Mouse (Mus musculus) forebrain, embryonic 14.5 days (tissue): ENCODE results near the gene Lrrc17. TPM values are rescaled to one million over a fixed set of nuclear protein-coding genes. Genes with fewer than 3 reads are reported as not detected.

ENCODE experiments used
- ATAC-seq: fragments of 200-750 bp; cut with Nextera tagmentation; 2 replicates; pipeline ENCODE4 v1.8.0; 2017; ENCODE audit warnings: mild to moderate bottlenecking, moderate library complexity
- DNase-seq: peaks from one replicate; pipeline ENCODE4 v3.0.0-alpha.2; 2015; ENCODE audit warnings: low spot score
- H3K27ac ChIP-seq: fragments of 300-500 bp; sonication (generic); 2 replicates; pipeline ENCODE4 v1.5.1; 2014; ENCODE audit warnings: low read depth, mild to moderate bottlenecking, control low read depth, low read length, moderate library complexity
- H3K27me3 ChIP-seq: fragments of 300-500 bp; sonication (generic); replicated peaks from 2 replicates; pipeline ENCODE4 v1.6.1; 2014; ENCODE audit warnings: low read length, control low read depth, mixed read lengths; ENCODE audit not compliant: control insufficient read depth, insufficient read depth
- H3K36me3 ChIP-seq: fragments of 300-500 bp; sonication (generic); 2 replicates; pipeline ENCODE4 v1.6.1; 2014; ENCODE audit warnings: low read length, control low read depth; ENCODE audit not compliant: control insufficient read depth, insufficient read depth
- H3K4me1 ChIP-seq: fragments of 300-500 bp; sonication (generic); 2 replicates; pipeline ENCODE4 v1.6.1; 2014; ENCODE audit warnings: antibody characterized with exemption, low read length, control low read depth; ENCODE audit not compliant: control insufficient read depth, insufficient read depth
- H3K4me2 ChIP-seq: fragments of 300-500 bp; sonication (generic); 2 replicates; pipeline ENCODE4 v1.6.1; 2014; ENCODE audit warnings: mild to moderate bottlenecking, control low read depth, low read length
- H3K4me3 ChIP-seq: fragments of 300-500 bp; sonication (generic); 2 replicates; pipeline ENCODE4 v1.5.1; 2014; ENCODE audit warnings: low read depth, low read length, control low read depth
- H3K9ac ChIP-seq: fragments of 300-500 bp; sonication (generic); 2 replicates; pipeline ENCODE4 v1.6.1; 2014; ENCODE audit warnings: mild to moderate bottlenecking, low read length, control low read depth, moderate library complexity
- H3K9me3 ChIP-seq: fragments of 300-500 bp; sonication (generic); replicated peaks from 2 replicates; pipeline ENCODE4 v1.6.1; 2016; ENCODE audit warnings: low read length, control low read depth, mixed read lengths; ENCODE audit not compliant: control insufficient read depth
- WGBS: fragments of 180-500 bp; shearing (Covaris S2); extraction: QIAGEN DNeasy Blood & Tissue Kit; methylation state at CpG from one replicate; pipeline ENCODE4 v1.1.7; 2014; 5-methylcytosine and 5-hydroxymethylcytosine counted together
- polyA plus RNA-seq: library from polyadenylated mRNA; unstranded; fragments of >200 nt; fragmentation: Nextera tagmentation; extraction: Ambion mirVana; gene quantifications from 2 replicates; pipeline ENCODE4 v1.2.1, GENCODE M21; 2014

Gene Lrrc17
- 6.3 and 6.9 TPM in 2 replicates for polyA plus RNA-seq

DNA sequence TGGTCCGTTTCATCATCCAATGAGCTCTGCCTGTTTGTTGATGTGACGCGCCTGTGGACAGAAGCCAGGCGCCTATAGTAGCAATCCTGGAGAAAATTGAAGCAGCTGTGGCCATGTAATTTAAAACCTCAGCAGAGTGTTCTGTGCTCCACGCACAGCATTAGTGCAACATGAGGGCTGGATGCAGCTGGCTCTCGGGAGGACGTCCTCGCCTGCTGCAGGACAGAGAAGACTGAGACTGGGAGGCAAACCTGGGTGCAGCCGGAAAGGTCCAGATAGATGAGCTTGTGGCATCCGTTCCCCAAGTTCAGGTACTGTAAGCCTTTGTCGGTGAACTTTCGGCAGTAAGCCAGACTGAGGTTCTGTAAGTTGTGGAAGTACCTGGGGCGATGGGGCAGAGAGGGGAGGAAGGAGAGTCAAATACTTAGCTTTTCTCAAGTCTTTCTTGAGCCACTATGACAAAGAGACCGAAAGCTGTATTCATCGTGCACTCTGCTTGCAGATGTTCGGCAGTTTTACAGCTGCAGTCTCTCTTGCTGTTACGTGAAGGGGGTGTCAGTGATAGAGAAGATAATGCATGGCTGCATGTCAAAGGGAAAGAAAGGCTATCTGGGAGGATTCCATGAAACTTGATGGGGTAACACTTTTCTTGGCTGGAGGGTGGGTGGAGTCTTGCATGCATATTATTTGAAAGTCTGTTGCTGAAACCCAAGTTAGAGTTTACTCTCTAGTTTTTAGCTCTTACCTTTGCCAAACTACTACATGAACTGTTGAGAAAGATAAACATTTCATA, at the start of gene Lrrc17:
Gene Lrrc17, plus strand, starts transcription at position 151 of the 793 bp plus-strand sequence.
- Histone ChIP-seq H3K4me2 (no peak within 1 kb of the TSS), H3K4me3 (no peak within 1 kb of the TSS), H3K9me3 (no peaks in the 10 kb centered on the region), H3K4me1 (0 out of 2 replicates have a peak, but pooled peaks cover 2% of the 10 kb centered on the region), H3K27me3 (no peaks in the 10 kb centered on the region), H3K9ac (no peak within 1 kb of the TSS), H3K27ac (no peak within 1 kb of the TSS), H3K36me3 (no peaks in the 10 kb centered on the region)
- WGBS, result 67% methylated on average over 17 of the region's 17 CpGs
- ATAC-seq (no peak), DNase-seq (peak; percentile 34)

DNA sequence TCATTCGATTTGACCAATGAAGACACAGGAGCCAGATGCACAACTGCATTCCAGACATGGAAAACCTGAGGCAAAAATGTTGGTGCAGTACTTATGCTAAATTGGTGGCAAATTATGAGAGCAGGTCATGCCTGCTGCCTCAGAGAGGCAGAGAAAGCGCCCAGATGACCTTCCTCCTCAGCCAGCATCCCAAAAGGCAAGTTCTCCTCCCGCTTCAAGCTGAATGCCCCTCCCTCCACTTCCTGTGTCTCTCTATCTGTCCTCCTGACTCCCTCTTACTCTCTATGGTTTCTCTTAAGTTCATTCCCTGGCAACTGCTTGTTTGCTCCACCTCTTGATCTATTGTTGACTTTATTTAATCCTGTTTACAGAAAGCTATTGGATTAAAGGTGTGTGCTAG, 48.6 kb upstream of the Lrrc17 start:
- Histone ChIP-seq H3K27me3 (no peaks in the 10 kb centered on the region), H3K4me1 (no peaks in the 10 kb centered on the region), H3K27ac (no peak overlapping the region), H3K9ac (no peak overlapping the region), H3K9me3 (no peaks in the 10 kb centered on the region), H3K4me2 (no peak overlapping the region), H3K4me3 (no peak overlapping the region), H3K36me3 (no peaks in the 10 kb centered on the region)
- ATAC-seq (no peak), DNase-seq (no peak)
- 70% methylated on average over 3 of the region's 3 CpGs for WGBS

DNA sequence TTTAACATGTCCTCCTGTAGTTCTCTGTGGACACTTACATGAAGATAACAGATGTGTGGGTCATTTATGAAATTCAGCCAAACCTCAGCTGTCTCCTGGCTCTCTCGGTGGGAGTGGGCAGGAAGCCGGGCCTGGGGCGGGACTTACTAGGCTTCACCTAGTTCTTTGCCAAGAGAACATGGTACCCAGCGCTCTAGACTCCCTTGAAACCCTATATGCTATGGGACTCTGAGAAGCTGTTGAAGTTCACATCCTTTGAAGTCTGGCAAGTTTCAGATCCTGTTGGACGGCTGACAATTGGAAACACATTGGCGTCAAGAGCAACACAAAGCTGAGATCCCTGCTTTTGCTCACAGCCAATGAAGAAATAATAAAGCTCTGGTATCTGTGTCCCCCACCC, 47.0 kb upstream of the Lrrc17 start:
- no peak for ATAC-seq
- no peak overlapping the region for H3K9ac ChIP-seq
- no peaks in the 10 kb centered on the region for H3K9me3 ChIP-seq
- H3K4me1 ChIP-seq, result no peaks in the 10 kb centered on the region
- WGBS, result 81% methylated on average over 6 of the region's 6 CpGs
- H3K27ac ChIP-seq, result no peak overlapping the region
- H3K4me3 ChIP-seq, result no peak overlapping the region
- H3K4me2 ChIP-seq, result no peak overlapping the region
- no peaks in the 10 kb centered on the region for H3K27me3 ChIP-seq
- peak; percentile 47 for DNase-seq
- H3K36me3 ChIP-seq, result no peaks in the 10 kb centered on the region

DNA sequence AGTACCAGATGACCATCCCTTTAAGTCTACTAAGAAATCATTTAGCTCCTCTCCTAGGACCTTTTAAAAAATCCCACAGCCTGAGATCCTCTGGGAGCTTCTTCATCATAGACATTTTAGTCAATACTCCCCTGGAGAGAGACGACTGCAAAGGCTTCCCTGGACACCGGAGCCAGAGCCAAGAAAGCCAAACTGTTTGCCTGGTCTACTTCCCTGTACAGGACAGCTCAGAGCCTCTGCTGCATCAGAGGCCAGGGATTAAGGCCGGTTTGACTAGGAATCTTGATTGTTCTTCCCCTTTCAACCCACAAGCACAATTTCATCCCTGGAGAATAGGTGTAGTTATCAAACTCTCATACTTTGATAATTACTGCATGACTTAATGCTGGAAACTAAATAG, 46.5 kb upstream of the Lrrc17 start:
- Histone ChIP-seq H3K9ac (no peak overlapping the region), H3K4me1 (no peaks in the 10 kb centered on the region), H3K9me3 (no peaks in the 10 kb centered on the region), H3K36me3 (no peaks in the 10 kb centered on the region), H3K4me3 (no peak overlapping the region), H3K27me3 (no peaks in the 10 kb centered on the region), H3K27ac (no peak overlapping the region), H3K4me2 (no peak overlapping the region)
- 77% methylated on average over 3 of the region's 3 CpGs for WGBS
- DNase-seq, result no peak
- no peak for ATAC-seq

DNA sequence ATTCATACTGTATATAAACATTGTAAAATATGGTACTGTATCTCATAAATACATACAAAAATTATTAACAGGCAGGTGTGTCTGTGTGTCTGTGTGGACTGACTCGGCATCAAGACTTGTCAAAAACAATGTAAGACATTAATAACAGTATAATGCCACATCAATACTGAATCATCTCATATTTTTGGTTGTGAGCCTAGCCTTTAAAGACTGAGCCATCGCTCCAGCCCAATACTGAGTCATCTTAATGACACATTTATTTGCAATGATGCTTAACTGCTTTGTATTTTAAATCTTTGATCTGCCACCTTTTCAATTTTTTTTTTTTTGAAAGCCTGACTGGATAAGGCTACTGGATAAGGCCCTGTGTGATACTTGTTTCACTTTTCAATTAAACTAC, 44.9 kb upstream of the Lrrc17 start:
- no peak overlapping the region for H3K9ac ChIP-seq

DNA sequence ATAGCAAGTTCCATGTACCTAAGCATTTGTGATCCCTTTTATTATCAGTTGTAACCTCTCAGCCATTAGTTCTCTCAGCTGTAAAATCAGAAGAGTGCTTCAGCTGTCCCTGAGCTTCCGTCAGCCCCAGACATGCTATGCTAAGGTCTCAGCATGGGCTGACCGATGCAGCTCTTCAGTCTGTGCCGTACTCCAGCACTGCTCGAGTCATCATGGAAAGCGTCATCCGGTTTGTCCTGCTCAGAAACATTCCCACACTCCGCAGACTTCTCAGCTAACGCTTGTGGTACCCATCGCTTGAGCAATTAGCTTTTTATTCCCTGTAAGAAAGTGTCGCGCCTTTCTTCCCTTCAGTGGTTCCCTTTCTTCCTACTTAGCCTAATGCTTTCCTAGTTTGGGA, 44.4 kb upstream of the Lrrc17 start:
- Histone ChIP-seq H3K9ac (no peak overlapping the region), H3K36me3 (no peaks in the 10 kb centered on the region), H3K4me3 (no peak overlapping the region), H3K27ac (no peak overlapping the region), H3K27me3 (no peaks in the 10 kb centered on the region), H3K9me3 (no peaks in the 10 kb centered on the region), H3K4me1 (no peaks in the 10 kb centered on the region), H3K4me2 (no peak overlapping the region)
- no peak for DNase-seq
- no peak for ATAC-seq
- 81% methylated on average over 11 of the region's 11 CpGs for WGBS

More for the DNA sequence above, 44.9 kb upstream of the Lrrc17 start:
- no peak overlapping the region for H3K4me2 ChIP-seq
- H3K4me3 ChIP-seq, result no peak overlapping the region
- no peaks in the 10 kb centered on the region for H3K36me3 ChIP-seq
- DNase-seq (no peak), ATAC-seq (no peak)
- no peaks in the 10 kb centered on the region for H3K27me3 ChIP-seq
- H3K4me1 ChIP-seq, result no peaks in the 10 kb centered on the region
- WGBS, result 97% methylated on average over 2 of the region's 2 CpGs
- H3K9me3 ChIP-seq, result no peaks in the 10 kb centered on the region
- no peak overlapping the region for H3K27ac ChIP-seq

DNA sequence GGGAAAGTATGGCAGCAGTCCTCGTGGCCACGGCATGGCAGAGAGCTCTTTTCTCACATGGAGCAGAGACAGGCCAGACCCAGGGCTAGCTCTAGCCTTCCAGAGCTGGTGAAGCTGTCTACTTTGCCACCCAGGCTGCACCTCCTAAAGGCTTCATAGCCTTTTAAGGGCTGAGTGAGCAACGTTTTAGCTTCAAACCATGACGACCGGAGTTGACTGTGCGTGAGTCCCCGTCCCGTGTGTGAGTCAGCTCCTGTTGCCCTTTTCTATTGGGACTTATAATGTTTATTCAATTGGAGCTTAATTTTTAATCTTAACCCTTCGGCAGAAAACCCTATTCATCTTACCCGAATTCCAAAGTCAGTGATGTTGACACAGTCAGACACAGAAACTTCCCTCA, 43.2 kb upstream of the Lrrc17 start:
- H3K4me2 ChIP-seq, result no peak overlapping the region
- no peak overlapping the region for H3K4me3 ChIP-seq
- H3K36me3 ChIP-seq, result no peaks in the 10 kb centered on the region
- no peak overlapping the region for H3K27ac ChIP-seq
- no peaks in the 10 kb centered on the region for H3K27me3 ChIP-seq
- no peak for ATAC-seq
- no peak overlapping the region for H3K9ac ChIP-seq
- whole genome bisulfite sequencing, result 76% methylated on average over 10 of the region's 10 CpGs
- H3K9me3 ChIP-seq, result no peaks in the 10 kb centered on the region
- DNase-seq, result no peak
- H3K4me1 ChIP-seq, result no peaks in the 10 kb centered on the region

DNA sequence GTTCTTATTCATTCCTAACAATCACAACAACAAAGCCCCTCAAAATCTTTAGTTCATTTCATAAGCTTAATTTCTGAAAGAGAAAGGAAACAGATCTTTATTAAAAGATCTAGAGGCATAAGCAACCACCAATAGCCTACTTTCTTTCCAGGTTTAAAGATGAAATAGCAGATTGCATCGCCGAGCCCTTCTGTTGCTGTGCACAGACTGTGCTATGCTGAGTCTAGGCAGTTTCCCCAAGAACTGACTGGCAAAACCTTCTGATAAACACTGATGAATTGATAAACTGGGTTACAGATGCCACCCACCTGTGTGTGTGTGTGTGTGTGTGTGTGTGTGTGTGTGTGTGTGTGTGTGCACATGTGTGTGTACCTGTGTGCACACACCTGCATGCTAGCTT, 42.4 kb upstream of the Lrrc17 start:
- Histone ChIP-seq H3K27me3 (no peaks in the 10 kb centered on the region), H3K4me2 (no peak overlapping the region), H3K27ac (no peak overlapping the region), H3K9ac (no peak overlapping the region), H3K4me1 (no peaks in the 10 kb centered on the region), H3K4me3 (no peak overlapping the region), H3K9me3 (no peaks in the 10 kb centered on the region), H3K36me3 (no peaks in the 10 kb centered on the region)
- DNase-seq (peak; percentile 24), ATAC-seq (no peak)
- WGBS, result 66% methylated on average over 2 of the region's 2 CpGs

DNA sequence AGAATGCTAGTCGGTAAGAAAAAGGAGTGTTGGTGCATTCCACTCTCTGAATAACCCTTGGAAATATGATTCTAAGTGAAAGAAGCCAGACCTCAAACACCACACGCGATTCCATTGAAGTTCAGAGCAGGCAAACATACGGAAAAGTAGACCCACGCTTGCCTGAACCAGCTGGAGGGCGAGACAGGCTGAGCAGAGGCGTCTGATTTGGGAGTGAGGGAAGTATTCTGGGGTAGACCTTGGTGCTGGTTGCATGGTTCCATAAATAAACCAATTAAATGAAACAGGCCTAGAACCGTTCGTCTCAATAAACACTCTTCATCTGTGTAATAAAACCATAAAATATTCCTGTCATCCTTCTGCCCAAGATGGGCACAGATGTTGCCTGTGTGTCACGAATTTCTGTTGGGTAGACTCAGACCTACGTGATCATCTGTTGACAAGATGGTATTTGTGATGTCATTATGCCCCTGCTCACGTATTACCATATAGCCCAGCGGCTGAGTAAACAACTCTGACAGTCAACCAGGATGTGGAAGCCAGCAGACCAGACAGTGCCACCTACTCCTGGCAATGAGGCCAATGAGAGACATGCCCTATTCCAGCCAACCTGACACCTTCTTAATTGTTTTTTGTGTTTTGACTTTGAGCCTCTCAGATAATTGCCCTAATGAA, 40.3 kb upstream of the Lrrc17 start:
- Histone ChIP-seq H3K4me2 (no peak overlapping the region), H3K9me3 (no peaks in the 10 kb centered on the region), H3K4me3 (no peak overlapping the region), H3K4me1 (no peaks in the 10 kb centered on the region), H3K27me3 (no peaks in the 10 kb centered on the region), H3K27ac (no peak overlapping the region), H3K9ac (no peak overlapping the region), H3K36me3 (no peaks in the 10 kb centered on the region)
- 90% methylated on average over 13 of the region's 13 CpGs for WGBS
- ATAC-seq (no peak), DNase-seq (no peak)
